In the genomic region with DNA sequence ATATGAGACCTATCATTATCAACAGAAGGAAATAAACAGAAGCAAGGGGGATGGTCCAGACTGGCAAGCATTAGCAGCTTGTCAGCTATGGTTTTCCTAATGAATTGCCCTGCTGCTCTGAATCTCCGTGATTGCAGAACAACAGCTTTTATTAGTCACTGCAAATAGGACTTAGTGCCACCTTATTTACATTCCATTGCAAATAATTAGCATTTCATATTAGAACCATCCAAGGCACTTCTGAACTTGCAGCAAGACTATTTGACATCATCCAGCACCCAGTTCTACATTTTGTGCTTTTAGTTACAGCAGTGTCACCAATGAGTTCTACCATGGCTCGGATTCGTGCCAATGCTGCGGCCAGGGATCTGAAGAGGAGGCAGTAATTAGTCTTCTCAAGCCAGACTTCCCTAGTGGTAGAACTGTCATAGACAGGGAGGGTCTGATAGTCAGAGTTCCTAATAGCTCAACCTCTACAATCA, we compare ENCODE assay signal across 27 mouse cellular contexts.
A peak's percentile ranks its signal among the peaks of the same experiment; 100 is the strongest.
DNase-seq lines count a peak whose midpoint lies in the region; ATAC-seq and TF ChIP-seq lines count a peak whose summit lies in the region.
"Had no signal": no experiment of that assay in that cellular context is flagged by ENCODE, and none has a peak within 500 bp of the region (broad histone marks: within the 10 kb centered on the region; RNA-seq: fewer than 3 reads in every experiment).

No protein-coding gene starts in this region.

- no peak overlapping the region for H3K4me3 ChIP-seq in cerebellum, adult 2 months (replicated peaks; ENCODE audit: insufficient read depth, low read depth, low read length)
- no peak overlapping the region for H3K4me3 ChIP-seq in liver, adult 2 months (ENCODE audit: insufficient read depth, low read depth, low read length)
- H3K4me3 ChIP-seq in liver, postnatal 0 days (ENCODE audit: low read depth, low read length): no peak overlapping the region
- H3K4me3 ChIP-seq in neural tube, embryonic 14.5 days (ENCODE audit: low read depth, low read length): no peak overlapping the region
- no peak overlapping the region for H3K4me3 ChIP-seq in neural tube, embryonic 15.5 days (replicated peaks)
- H3K4me3 ChIP-seq: embryonic facial prominence, embryonic 12.5 days; erythroblast, embryonic 14.5 days; heart, embryonic 12.5 days; midbrain, embryonic 10.5 days; neural tube, embryonic 13.5 days; stomach, embryonic 15.5 days had no signal

- no peaks in the 10 kb centered on the region for H3K9me3 ChIP-seq in liver, postnatal 0 days (ENCODE audit: low read length)
- H3K9me3 ChIP-seq in neural tube, embryonic 14.5 days (ENCODE audit: control insufficient read depth, low read length): no peaks in the 10 kb centered on the region
- no peaks in the 10 kb centered on the region for H3K9me3 ChIP-seq in neural tube, embryonic 15.5 days (replicated peaks)
- H3K9me3 ChIP-seq: embryonic facial prominence, embryonic 12.5 days; heart, embryonic 12.5 days; midbrain, embryonic 10.5 days; neural tube, embryonic 13.5 days; stomach, embryonic 15.5 days had no signal

- H3K36me3 ChIP-seq in liver, adult 2 months (ENCODE audit: control insufficient read depth, insufficient read depth, low read length): no peaks in the 10 kb centered on the region
- H3K36me3 ChIP-seq in liver, postnatal 0 days (replicated peaks; ENCODE audit: insufficient read depth, low read length): no peaks in the 10 kb centered on the region
- no peaks in the 10 kb centered on the region for H3K36me3 ChIP-seq in neural tube, embryonic 14.5 days (ENCODE audit: control insufficient read depth, insufficient read depth, low read length)
- H3K36me3 ChIP-seq in neural tube, embryonic 15.5 days: no peaks in the 10 kb centered on the region
- H3K36me3 ChIP-seq: embryonic facial prominence, embryonic 12.5 days; heart, embryonic 12.5 days; midbrain, embryonic 10.5 days; neural tube, embryonic 13.5 days; stomach, embryonic 15.5 days had no signal

- WGBS in cerebellum, adult 2 months: 19% methylated on average over 4 of the region's 4 CpGs
- 81% methylated on average over 4 of the region's 4 CpGs for WGBS in liver, adult 2 months
- 79% methylated on average over 4 of the region's 4 CpGs for WGBS in liver, postnatal 0 days (ENCODE audit: insufficient replicate concordance)
- WGBS in neural tube, embryonic 14.5 days: 42% methylated on average over 4 of the region's 4 CpGs
- WGBS in neural tube, embryonic 15.5 days: 41% methylated on average over 4 of the region's 4 CpGs

- no peaks in the 10 kb centered on the region for H3K4me1 ChIP-seq in cerebellum, adult 2 months (ENCODE audit: control insufficient read depth, insufficient read depth, low read length)
- H3K4me1 ChIP-seq in liver, adult 2 months (ENCODE audit: control insufficient read depth, insufficient read depth, low read length): peaks cover 1% of the 10 kb centered on the region; the same call in 1 of the 2 replicates
- no peaks in the 10 kb centered on the region for H3K4me1 ChIP-seq in liver, postnatal 0 days (ENCODE audit: insufficient read depth)
- no peaks in the 10 kb centered on the region; the same call in 1 of the 2 replicates for H3K4me1 ChIP-seq in neural tube, embryonic 14.5 days (ENCODE audit: control insufficient read depth, insufficient read depth, low read length)
- no peaks in the 10 kb centered on the region for H3K4me1 ChIP-seq in neural tube, embryonic 15.5 days
- H3K4me1 ChIP-seq: embryonic facial prominence, embryonic 12.5 days; heart, embryonic 12.5 days; stomach, embryonic 15.5 days had no signal

- H3K27ac ChIP-seq in cerebellum, adult 2 months (ENCODE audit: insufficient read depth, low read length): no peak overlapping the region
- H3K27ac ChIP-seq in liver, adult 2 months (replicated peaks; ENCODE audit: insufficient read depth, low read depth, low read length): no peak overlapping the region
- no peak overlapping the region for H3K27ac ChIP-seq in liver, postnatal 0 days (ENCODE audit: low read depth)
- H3K27ac ChIP-seq in neural tube, embryonic 14.5 days (ENCODE audit: low read depth, low read length): no peak overlapping the region
- no peak overlapping the region for H3K27ac ChIP-seq in neural tube, embryonic 15.5 days (replicated peaks)
- H3K27ac ChIP-seq: embryonic facial prominence, embryonic 12.5 days; hindbrain, embryonic 14.5 days; macrophage; midbrain, embryonic 10.5 days; neural tube, embryonic 13.5 days; stomach, embryonic 15.5 days had no signal

- H3K79me2 ChIP-seq in liver, adult 2 months (ENCODE audit: control insufficient read depth, insufficient read depth, low read length): no peaks in the 10 kb centered on the region

- no peaks in the 10 kb centered on the region for H3K27me3 ChIP-seq in cerebellum, adult 2 months (ENCODE audit: control insufficient read depth, insufficient read depth, low read length)
- H3K27me3 ChIP-seq in liver, adult 2 months (ENCODE audit: control insufficient read depth, insufficient read depth, low read length): no peaks in the 10 kb centered on the region
- H3K27me3 ChIP-seq in liver, postnatal 0 days (ENCODE audit: insufficient read depth, low read length): no peaks in the 10 kb centered on the region
- H3K27me3 ChIP-seq in neural tube, embryonic 14.5 days (ENCODE audit: control insufficient read depth, insufficient read depth, low read length): no peaks in the 10 kb centered on the region
- no peaks in the 10 kb centered on the region for H3K27me3 ChIP-seq in neural tube, embryonic 15.5 days (replicated peaks)
- H3K27me3 ChIP-seq: embryonic facial prominence, embryonic 12.5 days; heart, embryonic 12.5 days; neural tube, embryonic 13.5 days; Patski; stomach, embryonic 15.5 days had no signal

- no peak for TF ChIP-seq EP300 in liver, postnatal 0 days (IDR thresholded peaks at IDR 0.05; ENCODE audit: low read depth)

- no peak overlapping the region for H3K9ac ChIP-seq in liver, adult 2 months (ENCODE audit: low read depth, low read length)
- no peak overlapping the region for H3K9ac ChIP-seq in liver, postnatal 0 days (replicated peaks)
- no peak overlapping the region for H3K9ac ChIP-seq in neural tube, embryonic 14.5 days (replicated peaks; ENCODE audit: low read depth, low read length)
- no peak overlapping the region for H3K9ac ChIP-seq in neural tube, embryonic 15.5 days (replicated peaks)
- H3K9ac ChIP-seq: embryonic facial prominence, embryonic 12.5 days; heart, embryonic 12.5 days; hindbrain, embryonic 14.5 days; neural tube, embryonic 13.5 days; stomach, embryonic 15.5 days had no signal

- peak; percentile 84 to 86 for DNase-seq in cerebellum, postnatal 10 days
- no peak for DNase-seq in cerebellum, adult 2 months
- DNase-seq in liver, adult 2 months (ENCODE audit: extremely low read depth, low read depth, low spot score): peak; percentile 5
- DNase-seq in liver, postnatal 0 days: no peak
- DNase-seq in lung, postnatal 14 days: peak; percentile 13
- DNase-seq in left cerebral cortex, postnatal 14 days (ENCODE audit: low spot score in 2 of 2): no peak
- DNase-seq: adrenal gland, postnatal 25 days; cerebellum, adult 8-10 months; gastrocnemius, postnatal 10 days; heart, adult 11 months; heart, postnatal 14 days; kidney, postnatal 36 days; liver; right cerebral cortex, postnatal 25 days; thymus, adult 18-20 months had no signal

- TF ChIP-seq CTCF in cerebellum, adult 2 months (IDR thresholded peaks at IDR 0.05; ENCODE audit: borderline replicate concordance, insufficient read depth, low read depth, low read length): no peak
- TF ChIP-seq CTCF in liver, adult 2 months (IDR thresholded peaks at IDR 0.05; ENCODE audit: low read depth, low read length): no peak
- TF ChIP-seq CTCF in liver, postnatal 0 days (IDR thresholded peaks at IDR 0.05; ENCODE audit: low read depth): no peak

- TF ChIP-seq POLR2A in cerebellum, adult 2 months (IDR thresholded peaks at IDR 0.05; ENCODE audit: borderline replicate concordance, insufficient read depth, low read length): no peak
- TF ChIP-seq POLR2A in liver, adult 2 months (IDR thresholded peaks at IDR 0.05; ENCODE audit: extremely low read depth, insufficient read depth, low read length): no peak

- H3K4me2 ChIP-seq in liver, postnatal 0 days (ENCODE audit: low read depth, low read length): no peak overlapping the region
- H3K4me2 ChIP-seq in neural tube, embryonic 14.5 days (ENCODE audit: low read depth, low read length): no peak overlapping the region
- no peak overlapping the region for H3K4me2 ChIP-seq in neural tube, embryonic 15.5 days
- H3K4me2 ChIP-seq: embryonic facial prominence, embryonic 12.5 days; heart, embryonic 12.5 days; hindbrain, embryonic 14.5 days; neural tube, embryonic 13.5 days; stomach, embryonic 15.5 days had no signal

- intact Hi-C loops in left cerebral cortex, postnatal 14 days (cut with DNase I): loop anchor here (5.0 kb wide), 1 partner anchor 47 kb away; no protein-coding TSS in a partner anchor

- no peak for ATAC-seq in liver, postnatal 0 days
- ATAC-seq in neural tube, embryonic 14.5 days (ENCODE audit: low read depth): peak; percentile 28; the same call in 1 of the 2 replicates
- ATAC-seq in neural tube, embryonic 15.5 days (ENCODE audit: low FRiP score): no peak
- ATAC-seq: intestine, embryonic 16.5 days had no signal

Comparison
In these comparisons a context has a peak if more than half of its experiments do, and no peak if none do; other contexts are left out.
1. DNase-seq: peak in cerebellum, postnatal 10 days (2 of 2), liver, adult 2 months (single experiment) and lung, postnatal 14 days (single experiment); none in cerebellum, adult 2 months (0 of 2), liver, postnatal 0 days (single experiment) and left cerebral cortex, postnatal 14 days (0 of 2).